Mouse (Mus musculus) bone marrow, adult 2 months (tissue): ENCODE measurements around the gene Epb41l3. TPM values are rescaled to one million over a fixed set of nuclear protein-coding genes. Genes with fewer than 3 reads are reported as not detected.

ENCODE experiments used
- H3K27ac ChIP-seq: fragments of 200-500 bp; 2 replicates; pipeline ENCODE4 v1.5.1; 2012; ENCODE audit warnings: low read depth, mild to moderate bottlenecking, control low read depth, inconsistent platforms, low read length; ENCODE audit not compliant: control insufficient read depth, poor library complexity, insufficient read depth
- H3K4me1 ChIP-seq: fragments of 200-500 bp; 2 replicates; pipeline ENCODE4 v1.6.1; 2011; ENCODE audit warnings: low read length; ENCODE audit not compliant: control insufficient read depth, insufficient read depth
- H3K4me3 ChIP-seq: fragments of 200-500 bp; replicated peaks from 2 replicates; pipeline ENCODE3; 2011; ENCODE audit warnings: mild to moderate bottlenecking, low read depth, low read length, control low read depth; ENCODE audit not compliant: control insufficient read depth
- CTCF ChIP-seq: fragments of 200-500 bp; IDR thresholded peaks from 2 replicates; pipeline ENCODE4 v1.5.1; 2011; ENCODE audit warnings: low read length, control low read depth; ENCODE audit not compliant: control insufficient read depth, insufficient read depth
- POLR2A ChIP-seq: fragments of 200-500 bp; IDR thresholded peaks from 2 replicates; pipeline ENCODE4 v1.6.1; 2011; ENCODE audit warnings: low read depth, mild to moderate bottlenecking, control low read depth, low read length, borderline replicate concordance; ENCODE audit not compliant: control insufficient read depth
- WGBS: fragments of 180-500 bp; shearing (Covaris S2); methylation state at CpG from one replicate; pipeline ENCODE4 v1.1.7; 2018; 5-methylcytosine and 5-hydroxymethylcytosine counted together
- polyA plus RNA-seq: library from polyadenylated mRNA; stranded (reverse); fragments of >200 nt; gene quantifications from 2 replicates; pipeline ENCODE4 v1.2.4, GENCODE M21; 2011; ENCODE audit warnings: low replicate concordance; ENCODE audit not compliant: missing spikeins, insufficient read depth, insufficient read length

Gene Epb41l3
- polyA plus RNA-seq, 1 experiment: 9.1 TPM

GRCm38 (mm10) chr17:69061883-69062745 lies 13.4 kb upstream of the Epb41l3 start:
- Histone ChIP-seq H3K4me3 (no peak overlapping the region), H3K27ac (no peak overlapping the region), H3K4me1 (no peaks in the 10 kb centered on the region)
- 76% methylated on average over 9 of the region's 9 CpGs for WGBS
- TF ChIP-seq CTCF: no peak
- no peak for TF ChIP-seq POLR2A

- no peak overlapping the region for H3K27ac ChIP-seq
- TF ChIP-seq POLR2A: no peak
- no peak for TF ChIP-seq CTCF
- no peak overlapping the region for H3K4me3 ChIP-seq
- WGBS: 70% methylated on average over 11 of the region's 11 CpGs
- no peaks in the 10 kb centered on the region for H3K4me1 ChIP-seq
Measured at GRCm38 (mm10) chr17:69067937-69068739, 7.3 kb upstream of the Epb41l3 start.

GRCm38 (mm10) chr17:69074095-69074494 lies 1.4 kb upstream of the Epb41l3 start:
- Histone ChIP-seq H3K4me3 (no peak overlapping the region), H3K4me1 (no peaks in the 10 kb centered on the region), H3K27ac (no peak overlapping the region)
- no peak for TF ChIP-seq POLR2A
- TF ChIP-seq CTCF: no peak
- WGBS: 74% methylated on average over 4 of the region's 4 CpGs

- H3K4me3 ChIP-seq: no peak overlapping the region
- no peak for TF ChIP-seq POLR2A
- no peak for TF ChIP-seq CTCF
- H3K4me1 ChIP-seq: no peaks in the 10 kb centered on the region
- no peak overlapping the region for H3K27ac ChIP-seq
- 3% methylated on average over 28 of the region's 28 CpGs for WGBS
Measured at GRCm38 (mm10) chr17:69076238-69076625, 749 bp downstream of the Epb41l3 start.

- Histone ChIP-seq H3K4me3 (no peak overlapping the region), H3K4me1 (no peaks in the 10 kb centered on the region), H3K27ac (no peak overlapping the region)
- 7% methylated on average over 25 of the region's 25 CpGs for WGBS
- TF ChIP-seq CTCF (no peak), POLR2A (no peak)
Measured at GRCm38 (mm10) chr17:69076747-69077543, 1.5 kb downstream of the Epb41l3 start.

GRCm38 (mm10) chr17:69077544-69077920 lies 2.0 kb downstream of the Epb41l3 start:
- WGBS: 19% methylated on average over 11 of the region's 11 CpGs
- no peak for TF ChIP-seq CTCF
- TF ChIP-seq POLR2A: no peak
- no peak overlapping the region for H3K4me3 ChIP-seq
- no peaks in the 10 kb centered on the region for H3K4me1 ChIP-seq
- H3K27ac ChIP-seq: no peak overlapping the region

- H3K4me3 ChIP-seq: no peak overlapping the region
- H3K27ac ChIP-seq: no peak overlapping the region
- TF ChIP-seq CTCF (no peak), POLR2A (no peak)
- WGBS: 83% methylated on average over 7 of the region's 7 CpGs
- H3K4me1 ChIP-seq: no peaks in the 10 kb centered on the region
Measured at GRCm38 (mm10) chr17:69082316-69082715, 6.8 kb downstream of the Epb41l3 start.
